Mouse (Mus musculus) lung, adult 2 months (tissue): Measurements from ENCODE around the gene Hdac9.

Experiments
- CTCF ChIP-seq: fragments of 200-500 bp; IDR thresholded peaks from 2 replicates; pipeline ENCODE4 v1.5.1; 2011; ENCODE audit warnings: mild to moderate bottlenecking, low read length, control low read depth; ENCODE audit not compliant: insufficient read depth
- POLR2A ChIP-seq: fragments of 200-500 bp; IDR thresholded peaks from 2 replicates; pipeline ENCODE4 v1.6.1; 2011; ENCODE audit warnings: low read depth, mild to moderate bottlenecking, control low read depth, low read length, borderline replicate concordance; ENCODE audit errors: extremely low read depth

GRCm38 (mm10) chr12:34569052-34569451 lies 347.8 kb downstream of the Hdac9 start:
- no peak for TF ChIP-seq CTCF
- no peak for TF ChIP-seq POLR2A
